Mouse (Mus musculus): ENCODE measurements around the gene Esp34. TPM values are rescaled to one million over a fixed set of nuclear protein-coding genes. Genes with fewer than 3 reads are reported as not detected.

Gene Esp34
- not detected for total RNA-seq (2021)
- long read RNA-seq, experiment 1 = 0 reads
- long read RNA-seq, experiment 2 = 0 reads

GRCm38 (mm10) chr17:38553892-38554291 is at the start of gene Esp34:
Gene Esp34 (plus strand): TSS chr17:38554192.
- DNase-seq = no peak

- no peak for DNase-seq
Observed at GRCm38 (mm10) chr17:38562527-38562926, 8.5 kb downstream of the Esp34 start.

Other genes with a start within 250 kb of the Esp34 start
- not detected for gene Olfr137, start 246.6 kb upstream of the Esp34 start, total RNA-seq (2021)
- gene Olfr136, start 224.4 kb upstream of the Esp34 start, total RNA-seq (2021) = not detected
- gene Esp36, start 134.0 kb upstream of the Esp34 start, total RNA-seq (2021) = not detected
- not detected for gene Esp31, start 85.3 kb downstream of the Esp34 start, total RNA-seq (2021)

Data from heart, adult 18-20 months (tissue).